Mouse (Mus musculus): ENCODE results near the gene Manf. TPM values are rescaled to one million over a fixed set of nuclear protein-coding genes. Genes with fewer than 3 reads are reported as not detected.

Manf gene
- total RNA-seq, 2 experiments from 2014 or later = 42.1 to 58.2 TPM

GRCm38 (mm10) chr9:106882176-106882575 lies 9.6 kb downstream of the Manf start:
- Histone ChIP-seq H3K27ac (no peak overlapping the region), H3K4me3 (no peak overlapping the region)
- intact Hi-C loops (cut with DNase I) = no loop called here
- no peak for TF ChIP-seq CTCF (IDR thresholded peaks at IDR 0.05)
- DNase-seq = no peak

- TF ChIP-seq CTCF (IDR thresholded peaks at IDR 0.05) = no peak
- DNase-seq = no peak
- Histone ChIP-seq H3K4me3 (no peak overlapping the region), H3K27ac (no peak overlapping the region)
- intact Hi-C loops (cut with DNase I) = no loop called here
These were observed 10.6 kb downstream of the Manf start for GRCm38 (mm10) chr9:106881071-106881755.

- no peak for DNase-seq
- intact Hi-C loops (cut with DNase I) = loop anchor here (5.0 kb wide), 1 partner anchor 47 kb away; no protein-coding TSS in a partner anchor
- no peak for TF ChIP-seq CTCF (IDR thresholded peaks at IDR 0.05)
- Histone ChIP-seq H3K27ac (peak overlapping the region; percentile 57), H3K4me3 (no peak overlapping the region)
These were observed 12.3 kb downstream of the Manf start for GRCm38 (mm10) chr9:106879471-106879870.

- TF ChIP-seq CTCF (IDR thresholded peaks at IDR 0.05) = no peak
- Histone ChIP-seq H3K4me3 (no peak overlapping the region), H3K27ac (no peak overlapping the region)
- intact Hi-C loops (cut with DNase I) = loop anchor here (5.0 kb wide), 1 partner anchor 44 kb away; no protein-coding TSS in a partner anchor
- DNase-seq = no peak
These were observed 15.1 kb downstream of the Manf start for GRCm38 (mm10) chr9:106876666-106877065.

GRCm38 (mm10) chr9:106874216-106874615 lies 17.6 kb downstream of the Manf start:
- no peak for TF ChIP-seq CTCF (IDR thresholded peaks at IDR 0.05)
- no peak for DNase-seq
- Histone ChIP-seq H3K27ac (no peak overlapping the region), H3K4me3 (no peak overlapping the region)
- intact Hi-C loops (cut with DNase I) = no loop called here

- no peak overlapping the region for H3K4me3 ChIP-seq
- no peak for DNase-seq
- no peak for TF ChIP-seq CTCF (IDR thresholded peaks at IDR 0.05)
- intact Hi-C loops (cut with DNase I) = no loop called here
- no peak overlapping the region for H3K27ac ChIP-seq
These were observed 33.7 kb downstream of the Manf start for GRCm38 (mm10) chr9:106858036-106858435.

- no peak for DNase-seq
- TF ChIP-seq CTCF (IDR thresholded peaks at IDR 0.05) = no peak
- intact Hi-C loops (cut with DNase I) = no loop called here
- H3K27ac ChIP-seq = no peak overlapping the region
- H3K4me3 ChIP-seq = no peak overlapping the region
These were observed 35.1 kb downstream of the Manf start for GRCm38 (mm10) chr9:106856664-106857063.

GRCm38 (mm10) chr9:106842800-106843199 lies 49.0 kb downstream of the Manf start:
- no peak overlapping the region for H3K27ac ChIP-seq
- intact Hi-C loops (cut with DNase I) = no loop called here
- no peak for DNase-seq
- H3K4me3 ChIP-seq = no peak overlapping the region
- TF ChIP-seq CTCF (IDR thresholded peaks at IDR 0.05) = no peak

GRCm38 (mm10) chr9:106840569-106840968 lies 51.2 kb downstream of the Manf start:
- Histone ChIP-seq H3K4me3 (no peak overlapping the region), H3K27ac (no peak overlapping the region)
- intact Hi-C loops (cut with DNase I) = no loop called here
- peak; percentile 48 for TF ChIP-seq CTCF (IDR thresholded peaks at IDR 0.05)
- no peak for DNase-seq

- DNase-seq = peak; percentile 85
- 0 out of 2 replicates have a peak, but pooled peaks have one; percentile 5 for TF ChIP-seq CTCF (IDR thresholded peaks at IDR 0.05)
- H3K27ac ChIP-seq = peak overlapping the region; percentile 94
- intact Hi-C loops (cut with DNase I) = loop anchor here (2.0 to 10.0 kb wide), 3 partner anchors 65 to 462 kb away; partner anchors contain the start of genes Mapkapk3 and Rbm15b
- peak overlapping the region; percentile 82 for H3K4me3 ChIP-seq
These were observed 69.2 kb downstream of the Manf start for GRCm38 (mm10) chr9:106822381-106823104.

GRCm38 (mm10) chr9:106821618-106822380 lies 70.0 kb downstream of the Manf start, which contains the start of gene Dcaf1:
TSS of gene Dcaf1 (plus strand) at chr9:106821874.
- peak; percentile 95 for DNase-seq
- H3K27ac ChIP-seq = peak within 1 kb of the TSS; percentile 94
- intact Hi-C loops (cut with DNase I) = loop anchor here (2.0 to 10.0 kb wide), 3 partner anchors 66 to 463 kb away; partner anchors contain the start of genes Mapkapk3 and Rbm15b
- peak within 1 kb of the TSS; percentile 82 for H3K4me3 ChIP-seq
- no peak; the same call in 1 of the 2 replicates for TF ChIP-seq CTCF (IDR thresholded peaks at IDR 0.05)

GRCm38 (mm10) chr9:106821050-106821617 lies 70.6 kb downstream of the Manf start:
- intact Hi-C loops (cut with DNase I) = loop anchor here (5.0 to 10.0 kb wide), 2 partner anchors 66 to 464 kb away; partner anchors contain the start of genes Mapkapk3 and Rbm15b
- no peak for DNase-seq
- peak overlapping the region; percentile 86 for H3K27ac ChIP-seq

More at GRCm38 (mm10) chr9:106821050-106821617, 70.6 kb downstream of the Manf start:
- peak overlapping the region; percentile 82 for H3K4me3 ChIP-seq
- TF ChIP-seq CTCF (IDR thresholded peaks at IDR 0.05) = no peak
